Mouse (Mus musculus) liver, adult (tissue): ENCODE results near the gene Mlph.

ENCODE experiments used
- GATA4 ChIP-seq: IDR thresholded peaks from 2 replicates; pipeline ENCODE4 v1.6.1; 2014; ENCODE audit warnings: mild to moderate bottlenecking, low read length; ENCODE audit not compliant: insufficient replicate concordance

The Mlph gene

DNA sequence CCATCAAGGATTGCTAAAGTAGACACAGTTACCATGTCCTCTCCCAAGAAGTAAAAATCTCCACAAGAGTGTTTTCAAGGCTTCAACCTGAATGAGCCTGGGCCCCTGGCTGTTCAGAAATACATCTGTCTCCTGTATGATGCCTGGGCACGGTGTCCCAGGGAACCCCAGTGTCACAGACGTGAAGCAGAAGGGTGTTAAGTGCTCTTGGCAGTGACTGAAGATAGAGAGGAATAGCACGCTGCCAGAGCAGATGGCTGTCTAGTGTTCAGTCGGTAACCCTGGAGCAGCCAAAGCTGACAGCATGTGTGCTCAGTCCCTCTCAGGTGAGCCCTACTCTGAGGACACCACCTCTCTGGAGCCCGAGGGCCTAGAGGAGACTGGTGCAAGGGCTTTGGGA lies 18.1 kb downstream of the Mlph start:
- no peak for TF ChIP-seq GATA4

DNA sequence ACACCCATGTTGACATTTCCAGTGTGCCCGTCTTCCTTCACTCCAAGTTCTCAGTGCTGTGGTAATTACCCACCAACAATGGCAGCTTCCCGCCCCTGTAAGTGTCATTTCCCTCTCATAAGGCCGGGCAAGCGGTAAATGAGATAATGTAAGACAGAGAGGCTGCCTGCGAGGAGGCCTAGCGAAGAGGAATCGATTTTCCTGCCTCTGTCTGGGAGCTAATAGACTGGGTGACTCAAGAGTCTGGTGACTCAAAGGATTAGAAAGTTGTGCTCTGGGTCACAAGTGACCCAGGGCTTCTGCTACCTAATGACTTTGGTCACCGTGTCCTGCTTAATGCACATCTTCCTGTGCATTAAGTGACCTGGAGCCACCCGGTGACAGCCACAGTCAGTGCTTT lies 22.1 kb downstream of the Mlph start:
- no peak for TF ChIP-seq GATA4

DNA sequence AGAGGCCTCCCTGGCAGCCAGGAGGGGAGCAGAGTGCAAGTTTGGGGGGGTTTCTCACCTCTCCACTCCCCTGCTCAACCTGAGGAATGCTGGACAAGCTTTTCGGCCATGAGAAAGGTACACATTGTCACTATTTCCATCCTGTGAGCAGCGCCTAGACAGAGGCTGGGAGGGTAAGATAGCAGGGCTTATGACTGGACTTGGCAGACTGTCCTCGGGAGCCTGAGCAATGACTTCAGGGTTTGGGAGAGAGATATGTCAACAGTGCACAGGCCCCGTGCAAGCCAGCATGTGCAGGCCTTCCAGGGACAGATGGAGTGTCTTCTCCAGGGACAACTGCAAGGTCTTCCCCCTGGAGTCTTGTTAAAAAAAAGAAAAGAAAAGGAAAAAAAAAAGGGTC lies 25.1 kb downstream of the Mlph start:
- no peak for TF ChIP-seq GATA4

DNA sequence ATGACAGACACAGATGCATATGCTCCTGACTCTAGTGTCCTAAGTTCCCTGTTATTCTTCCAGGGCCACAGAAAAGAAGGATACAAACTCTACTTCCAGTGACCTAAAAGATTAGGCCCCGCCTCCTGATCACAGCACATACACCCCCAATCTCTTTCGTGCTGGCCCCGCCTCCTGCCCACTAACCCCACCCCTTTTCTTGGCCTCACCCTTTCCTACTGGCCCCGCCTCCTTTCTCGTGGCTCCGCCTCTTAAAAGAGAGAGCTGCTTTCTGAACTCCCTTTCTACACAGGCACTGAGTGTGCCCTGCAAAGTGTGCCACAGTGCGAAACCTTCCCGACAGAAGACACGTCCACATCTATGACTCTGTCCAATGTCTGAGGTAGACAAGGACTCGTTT lies 30.3 kb downstream of the Mlph start:
- TF ChIP-seq GATA4 = no peak

DNA sequence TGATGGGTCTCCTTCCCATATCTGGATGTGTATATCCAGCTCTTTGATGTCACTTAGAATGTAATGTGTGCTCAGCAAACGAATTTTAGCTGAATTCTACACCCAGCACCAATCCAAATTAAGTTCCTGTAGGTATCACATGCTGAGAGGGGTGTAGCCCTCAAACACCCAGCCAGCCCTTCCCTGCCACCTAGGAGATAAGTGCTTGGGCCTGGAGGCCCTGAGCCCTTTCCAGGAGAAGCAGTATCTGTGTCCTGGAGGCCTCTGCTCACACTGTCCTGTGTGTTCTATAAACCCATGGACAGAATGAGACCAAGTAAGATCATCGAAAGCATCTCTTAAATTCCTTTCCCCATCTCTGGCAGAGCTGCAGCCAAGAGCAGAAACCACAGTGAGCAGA lies 32.4 kb downstream of the Mlph start:
- TF ChIP-seq GATA4 = no peak

DNA sequence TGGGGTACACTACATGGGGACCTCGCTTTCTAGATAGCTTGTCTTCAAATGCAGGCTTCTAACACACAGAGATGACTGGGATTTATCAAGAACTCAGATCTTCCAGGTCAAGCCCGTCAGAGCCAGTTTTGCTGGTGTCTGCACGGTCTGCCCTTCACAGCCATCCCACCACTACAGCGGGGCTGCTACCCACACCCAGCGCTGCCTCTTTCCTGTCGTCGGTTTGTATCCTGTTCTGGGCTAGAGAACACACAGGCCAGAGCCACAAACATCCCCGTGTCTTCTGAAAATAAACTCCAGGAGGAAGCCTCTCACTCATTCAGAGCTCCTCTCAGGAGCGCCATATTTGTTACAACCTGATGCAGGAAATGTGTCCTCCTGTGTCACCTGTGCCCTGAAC lies 34.4 kb downstream of the Mlph start:
- TF ChIP-seq GATA4 = no peak

DNA sequence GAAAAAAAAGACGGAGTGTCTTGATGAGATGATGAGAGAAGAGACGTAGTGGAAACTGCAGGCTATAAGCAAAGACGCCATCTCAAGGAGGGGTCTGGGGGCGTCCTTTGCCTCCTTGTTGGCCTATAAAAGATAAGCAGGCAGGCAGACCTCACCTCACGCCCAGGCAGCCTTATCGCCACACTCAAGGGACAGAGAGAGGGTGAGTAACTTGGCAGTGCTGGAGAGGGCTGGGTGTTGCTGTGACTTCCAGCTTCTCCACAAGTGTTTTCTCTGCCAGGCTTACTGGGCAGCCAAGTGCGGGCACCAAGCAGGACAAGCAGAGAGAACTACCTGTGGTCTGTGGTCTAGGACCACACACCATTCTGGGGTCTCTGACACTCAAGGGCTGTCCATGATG lies 36.8 kb downstream of the Mlph start:
- no peak for TF ChIP-seq GATA4

DNA sequence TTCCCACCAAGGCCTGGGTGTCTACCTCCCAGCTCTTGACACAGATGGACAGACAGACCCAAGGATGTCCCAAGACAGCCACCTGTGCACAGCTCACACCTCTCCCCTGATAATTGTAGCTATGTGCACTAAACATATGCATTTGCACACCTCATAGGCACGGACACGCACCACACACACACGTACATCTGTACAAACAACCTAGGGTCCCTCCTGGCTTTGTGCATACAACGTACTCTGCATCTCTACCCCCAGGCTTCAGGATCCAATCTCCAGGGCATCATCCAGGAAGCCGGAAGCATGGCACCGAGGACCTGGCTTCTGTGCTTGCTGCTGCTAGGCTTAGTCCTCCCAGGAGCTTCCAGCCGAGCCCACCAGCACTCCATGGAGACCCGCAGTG lies 37.9 kb downstream of the Mlph start, which contains the start of gene Prlh:
Gene Prlh (plus strand): TSS at position 301 of the 400 bp plus-strand sequence.
- no peak for TF ChIP-seq GATA4

DNA sequence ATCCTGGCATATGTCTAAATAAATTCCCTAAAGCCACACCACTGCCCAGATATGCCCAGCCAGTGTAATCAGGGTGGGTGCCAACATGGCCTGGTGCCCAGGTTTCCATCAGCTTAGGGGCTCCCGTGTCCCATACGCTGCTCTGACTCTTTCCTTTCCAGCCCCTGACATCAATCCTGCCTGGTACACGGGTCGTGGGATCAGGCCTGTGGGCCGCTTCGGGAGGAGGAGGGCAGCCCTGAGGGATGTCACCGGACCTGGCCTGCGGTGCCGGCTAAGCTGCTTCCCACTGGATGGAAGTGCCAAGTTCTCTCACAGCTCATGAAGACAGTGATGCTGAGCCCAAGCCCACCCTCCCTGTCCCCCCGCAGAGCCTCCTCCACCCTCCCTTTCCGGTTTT lies 38.8 kb downstream of the Mlph start:
- no peak for TF ChIP-seq GATA4

DNA sequence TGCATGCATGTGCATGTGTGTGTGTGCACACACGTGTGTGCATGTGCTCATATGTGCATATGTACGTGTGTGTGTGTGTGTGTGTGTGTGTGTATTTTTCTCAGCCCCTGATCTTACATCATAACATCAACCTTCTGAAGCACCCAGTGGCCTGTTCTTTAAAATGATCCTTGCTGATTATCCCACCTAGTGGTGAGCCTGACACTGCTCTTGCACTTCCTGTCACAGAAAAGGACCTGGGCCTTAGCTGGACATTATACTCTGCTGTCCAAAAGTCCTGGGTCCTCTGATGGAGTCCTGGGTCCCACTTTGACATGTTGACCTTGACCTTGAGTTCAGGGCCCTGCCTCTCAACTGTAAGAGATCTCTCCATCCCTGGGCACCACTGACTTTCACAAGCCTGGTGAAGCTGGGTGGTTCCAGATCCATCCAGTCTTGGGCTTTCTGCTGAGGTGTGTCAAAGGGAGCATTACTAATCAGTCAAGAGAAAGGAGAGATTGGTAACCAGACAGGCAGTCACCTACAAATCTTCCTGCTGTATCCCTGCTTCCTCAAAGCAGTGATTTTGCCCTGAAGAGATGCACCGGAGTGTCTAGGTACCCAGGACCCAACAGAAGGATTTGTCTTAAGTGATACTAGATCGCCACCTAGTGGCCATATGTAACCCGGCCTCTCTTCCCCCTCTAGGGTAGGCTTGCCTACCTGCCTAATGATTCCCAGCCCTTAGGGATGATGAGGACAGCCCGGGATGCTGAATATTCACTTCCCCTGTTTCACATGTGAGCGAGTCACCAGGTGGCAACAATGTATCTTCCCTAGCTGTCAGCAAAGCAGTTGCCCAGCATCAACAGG lies 41.6 kb downstream of the Mlph start:
- TF ChIP-seq GATA4 = no peak

DNA sequence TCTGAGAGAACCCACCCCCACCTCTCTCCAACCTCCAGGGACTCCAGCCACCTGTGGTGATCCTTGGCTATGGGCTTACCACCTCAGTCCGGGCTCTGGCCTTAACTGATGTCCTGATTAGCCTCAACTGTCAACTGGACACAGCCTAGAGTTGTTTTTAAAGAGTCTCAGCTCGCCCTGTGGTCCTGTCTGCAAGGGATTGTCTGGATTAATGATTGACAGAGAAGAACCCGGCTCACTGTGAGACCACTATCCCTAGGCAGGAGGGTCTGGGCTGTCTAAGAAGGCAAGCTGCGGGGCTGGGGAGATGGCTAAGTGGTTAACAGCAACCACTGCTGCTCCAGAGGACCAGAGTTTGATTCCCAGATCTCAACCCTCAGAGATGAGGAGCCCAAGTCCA lies 47.6 kb downstream of the Mlph start:
- TF ChIP-seq GATA4 = no peak

DNA sequence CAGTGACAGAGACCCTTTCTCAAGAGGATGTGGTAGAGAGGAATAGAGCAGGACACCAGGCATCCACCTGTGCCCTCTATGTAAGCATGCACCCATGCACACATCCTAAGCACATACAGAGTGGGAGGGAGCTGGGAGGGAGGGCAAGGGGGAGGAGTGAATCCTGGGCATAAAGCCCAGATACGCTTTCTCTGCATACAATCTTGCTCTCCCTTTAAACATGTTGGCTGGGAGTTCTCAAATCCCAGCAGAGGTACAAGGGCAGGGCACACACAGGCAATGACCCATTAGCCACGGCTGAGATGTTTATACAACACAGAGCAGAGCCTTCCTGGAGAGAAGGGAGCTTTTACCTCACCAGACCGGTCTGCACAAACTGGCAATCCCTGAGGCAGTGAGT lies 48.1 kb downstream of the Mlph start:
- TF ChIP-seq GATA4 = no peak

DNA sequence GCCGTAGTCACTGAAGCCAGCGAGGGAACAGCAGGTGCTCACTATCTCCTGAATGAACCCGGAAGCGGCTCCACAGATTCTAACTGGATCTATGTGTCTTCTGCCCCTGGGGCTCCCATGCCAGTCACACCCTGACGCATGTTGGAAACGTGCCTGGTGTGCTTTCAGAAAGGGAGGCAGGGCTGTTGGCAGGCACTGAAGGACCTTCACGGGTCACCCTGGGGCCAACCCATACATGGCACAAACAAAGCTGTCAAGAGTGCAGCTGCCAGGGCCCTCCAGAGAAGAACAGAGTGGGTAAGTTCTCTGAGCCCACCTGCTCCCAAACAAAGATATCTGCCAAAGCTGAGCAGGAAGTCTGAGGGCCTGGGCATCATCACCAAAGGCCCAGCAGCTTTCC lies 52.7 kb downstream of the Mlph start:
- no peak for TF ChIP-seq GATA4

DNA sequence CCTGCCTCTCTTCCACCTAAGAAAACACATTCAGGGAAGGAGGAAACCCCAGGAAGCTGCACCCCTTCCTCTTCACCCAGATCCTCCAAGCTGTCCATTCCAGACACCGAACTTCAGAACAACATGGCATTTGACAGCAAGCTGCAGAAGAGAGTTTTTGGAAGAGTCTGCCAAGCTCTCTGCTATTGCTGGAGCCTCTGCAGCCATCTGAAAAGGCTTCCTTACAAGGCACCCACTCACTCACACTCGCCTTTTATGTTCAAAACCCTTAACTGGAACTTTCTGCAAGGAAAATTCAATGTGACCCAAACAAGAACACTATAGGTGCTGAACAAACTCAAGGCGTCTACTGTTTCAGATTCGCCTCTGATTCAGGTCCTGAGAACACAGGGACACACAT lies 53.8 kb downstream of the Mlph start:
- TF ChIP-seq GATA4 = no peak

DNA sequence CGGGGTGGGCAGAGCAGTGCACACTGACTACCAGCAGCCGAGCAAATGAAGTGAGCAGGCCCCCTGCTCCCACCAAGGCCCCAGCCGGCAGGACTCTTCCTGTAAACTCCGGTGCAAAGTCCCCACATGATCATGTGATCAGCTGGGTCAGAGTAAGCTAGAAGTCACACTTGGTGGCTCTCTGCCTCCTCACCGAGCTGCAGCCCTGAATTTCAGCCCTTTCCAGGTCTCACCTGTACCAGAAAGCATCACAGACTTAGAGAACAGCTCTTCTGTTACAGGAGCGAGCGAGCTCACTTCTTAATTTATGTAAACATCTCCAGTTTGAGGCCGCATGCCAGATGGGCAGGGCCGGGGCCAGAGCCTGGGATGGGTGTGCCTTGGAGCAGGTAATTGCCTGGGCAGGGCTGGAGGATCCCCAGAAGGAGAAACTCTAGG lies 54.5 kb downstream of the Mlph start, which contains the start of gene Rab17:
Gene Rab17 (minus strand): TSS at position 315 of the 438 bp plus-strand sequence.
- no peak for TF ChIP-seq GATA4

DNA sequence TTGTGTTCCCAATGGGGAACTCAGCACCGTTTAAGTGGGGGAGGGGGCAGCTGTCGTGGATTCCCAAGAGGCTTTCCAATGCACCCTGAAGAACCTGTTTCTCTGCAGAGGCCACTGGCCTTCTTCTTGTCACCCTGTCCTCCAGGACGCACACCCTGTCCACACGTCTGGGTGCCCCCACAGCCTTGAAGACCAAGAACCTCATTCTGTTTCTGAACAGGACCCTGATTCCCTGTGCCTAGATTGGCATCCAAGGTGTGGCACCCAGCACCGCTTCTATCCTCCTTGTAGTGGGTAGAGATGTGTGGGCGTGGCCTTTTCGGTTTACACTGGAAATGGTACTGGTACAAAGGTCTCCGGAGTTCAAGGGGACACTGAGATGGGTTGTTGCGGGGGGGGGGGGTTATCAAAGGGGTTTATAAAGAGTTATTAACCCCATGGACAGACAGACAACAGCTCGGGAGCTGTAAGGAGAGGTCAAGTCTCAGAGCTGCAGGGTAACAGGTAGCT lies 55.1 kb downstream of the Mlph start:
- no peak for TF ChIP-seq GATA4
